Mouse (Mus musculus) macrophage (primary cell): ENCODE data around the gene Add3. TPM values are rescaled to one million over a fixed set of nuclear protein-coding genes. Genes with fewer than 3 reads are reported as not detected.

Experiments
- H3K27ac ChIP-seq: fragments of 350-480 bp; formaldehyde crosslinking; 2 replicates; pipeline ENCODE4 v1.9.0; 2021
- H3K36me3 ChIP-seq: fragments of 350-480 bp; formaldehyde crosslinking; 2 replicates; pipeline ENCODE4 v1.9.0; 2021; ENCODE audit errors: inconsistent target
- H3K4me3 ChIP-seq: fragments of 350-480 bp; formaldehyde crosslinking; 2 replicates; pipeline ENCODE4 v1.9.0; 2021; ENCODE audit errors: inconsistent target
- H3K79me2 ChIP-seq: fragments of 350-480 bp; formaldehyde crosslinking; 2 replicates; pipeline ENCODE4 v1.9.0; 2021; ENCODE audit errors: inconsistent target
- WGBS: methylation state at CpG from one replicate; pipeline ENCODE4 v1.1.7; 2026; ENCODE audit warnings: inconsistent platforms; ENCODE audit not compliant: missing documents; 5-methylcytosine and 5-hydroxymethylcytosine counted together
- polyA plus RNA-seq: library from polyadenylated mRNA; stranded (reverse); fragments of 250-400 nt; gene quantifications from 3 replicates; pipeline ENCODE4 v1.2.4, GENCODE M21; 2018; ENCODE audit warnings: inconsistent platforms
- total RNA-seq, 78 experiments: library from RNA; depleted of rRNA; stranded (reverse); fragments of 250-400 nt; gene quantifications; 1 replicate in 9 of 78; 2 replicates in 24 of 78; 3 replicates in 43 of 78; 4 replicates in 2 of 78; pipeline ENCODE4 v1.2.4; 2018; ENCODE audit warnings: inconsistent platforms in 56 of 78

Add3 gene
- total RNA-seq (2018; cell fraction: chromatin; rRNA removed) = 10 to 100 TPM in 4 of 26 experiments, 1 to 10 TPM in 22; 1.8 to 13.4 (median 6.0) TPM
- 10 to 100 TPM in 5 of 26 experiments, 1 to 10 TPM in 21; 3.8 to 10.9 (median 7.5) TPM for total RNA-seq (2018; cell fraction: cytosol; rRNA removed)
- total RNA-seq (2018; cell fraction: nucleus; rRNA removed) = 10 to 100 TPM in 3 of 26 experiments, 1 to 10 TPM in 23; 2.5 to 27.3 (median 6.4) TPM
- 5.3 to 11.1 TPM (median 7.4 TPM) in 3 replicates for polyA plus RNA-seq

- 10% methylated on average over 23 of the region's 24 CpGs for WGBS
- peaks cover 21% of the 10 kb centered on the region for H3K79me2 ChIP-seq
Measured at GRCm38 (mm10) chr19:53140044-53140803, at the start of gene Add3. Gene Add3, plus strand, starts transcription at chr19:53140443.

GRCm38 (mm10) chr19:53090677-53091076 lies 49.6 kb upstream of the Add3 start:
- no peaks in the 10 kb centered on the region for H3K79me2 ChIP-seq
- H3K36me3 ChIP-seq = no peaks in the 10 kb centered on the region
- H3K4me3 ChIP-seq = no peak overlapping the region
- H3K27ac ChIP-seq = no peak overlapping the region
- 97% methylated on average over 5 of the region's 5 CpGs for WGBS

More at GRCm38 (mm10) chr19:53140044-53140803, at the start of gene Add3:
- H3K36me3 ChIP-seq = no peaks in the 10 kb centered on the region
- H3K4me3 ChIP-seq = peak within 1 kb of the TSS; percentile 61
- H3K27ac ChIP-seq = peak within 1 kb of the TSS; percentile 83

DNA sequence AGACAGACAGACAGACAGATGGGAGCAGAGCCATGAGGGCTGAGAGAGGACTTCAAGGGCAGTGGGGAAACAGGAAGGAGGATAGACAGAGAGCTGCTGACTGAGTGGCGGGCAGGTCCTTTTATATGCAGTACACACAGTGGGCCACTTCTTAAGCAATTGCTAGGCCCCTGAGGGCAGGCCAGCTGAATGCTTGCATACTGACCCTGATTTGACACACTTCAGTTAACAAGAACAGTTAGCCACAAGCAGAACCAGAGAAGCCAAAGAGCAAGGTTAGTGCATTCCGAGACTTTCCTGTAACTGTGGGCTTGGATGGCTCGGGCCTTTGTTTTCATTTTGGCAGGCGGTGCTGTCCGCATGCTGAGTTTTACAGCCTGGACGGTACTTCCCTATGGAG lies 48.0 kb upstream of the Add3 start:
- WGBS = 94% methylated on average over 6 of the region's 6 CpGs
- no peak overlapping the region for H3K27ac ChIP-seq

GRCm38 (mm10) chr19:53093294-53093693 lies 46.9 kb upstream of the Add3 start:
- Histone ChIP-seq H3K4me3 (no peak overlapping the region), H3K79me2 (no peaks in the 10 kb centered on the region), H3K27ac (no peak overlapping the region), H3K36me3 (no peaks in the 10 kb centered on the region)
- WGBS = 60% methylated on average over 3 of the region's 3 CpGs

More for the DNA sequence above, 48.0 kb upstream of the Add3 start:
- H3K79me2 ChIP-seq = no peaks in the 10 kb centered on the region
- no peak overlapping the region for H3K4me3 ChIP-seq
- no peaks in the 10 kb centered on the region for H3K36me3 ChIP-seq

DNA sequence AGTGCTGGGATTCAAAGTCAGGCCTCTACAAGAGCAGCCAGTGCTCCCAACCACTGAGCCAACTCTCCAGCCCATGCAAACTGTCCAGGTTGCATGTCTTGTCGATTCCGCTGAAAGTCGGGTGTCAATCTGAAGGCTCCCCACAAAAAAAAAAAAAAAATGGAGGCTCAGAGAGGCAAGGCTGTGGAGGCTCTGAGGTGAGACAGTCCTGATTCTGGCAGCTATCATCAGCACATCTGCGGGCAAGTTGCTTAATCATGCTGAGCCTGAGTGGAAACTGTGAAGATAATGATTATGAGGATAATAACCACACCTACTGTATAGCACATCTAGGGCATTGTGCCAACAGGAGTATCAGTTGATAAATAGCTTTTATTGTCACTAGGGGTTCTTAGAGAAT lies 45.6 kb upstream of the Add3 start:
- WGBS = 83% methylated on average over 4 of the region's 4 CpGs
- Histone ChIP-seq H3K4me3 (no peak overlapping the region), H3K27ac (no peak overlapping the region), H3K79me2 (no peaks in the 10 kb centered on the region), H3K36me3 (no peaks in the 10 kb centered on the region)

- 93% methylated on average over 12 of the region's 12 CpGs for WGBS
- Histone ChIP-seq H3K79me2 (no peaks in the 10 kb centered on the region), H3K4me3 (no peak overlapping the region), H3K36me3 (no peaks in the 10 kb centered on the region), H3K27ac (no peak overlapping the region)
Measured at GRCm38 (mm10) chr19:53101374-53102300, 38.6 kb upstream of the Add3 start.

GRCm38 (mm10) chr19:53105374-53106090 lies 34.7 kb upstream of the Add3 start:
- Histone ChIP-seq H3K27ac (no peak overlapping the region), H3K36me3 (no peaks in the 10 kb centered on the region), H3K4me3 (no peak overlapping the region), H3K79me2 (no peaks in the 10 kb centered on the region)
- 87% methylated on average over 26 of the region's 26 CpGs for WGBS

- no peak overlapping the region for H3K4me3 ChIP-seq
- H3K79me2 ChIP-seq = no peaks in the 10 kb centered on the region
- H3K27ac ChIP-seq = no peak overlapping the region
- WGBS = 42% methylated on average over 7 of the region's 7 CpGs
- H3K36me3 ChIP-seq = no peaks in the 10 kb centered on the region
Measured at GRCm38 (mm10) chr19:53106952-53107351, 33.3 kb upstream of the Add3 start.

GRCm38 (mm10) chr19:53107361-53108247 lies 32.6 kb upstream of the Add3 start:
- no peak overlapping the region for H3K27ac ChIP-seq
- WGBS = 88% methylated on average over 18 of the region's 18 CpGs

GRCm38 (mm10) chr19:53111996-53112590 lies 28.1 kb upstream of the Add3 start:
- 92% methylated on average over 7 of the region's 7 CpGs for WGBS
- Histone ChIP-seq H3K27ac (no peak overlapping the region), H3K36me3 (no peaks in the 10 kb centered on the region), H3K79me2 (no peaks in the 10 kb centered on the region), H3K4me3 (no peak overlapping the region)

More at GRCm38 (mm10) chr19:53107361-53108247, 32.6 kb upstream of the Add3 start:
- H3K4me3 ChIP-seq = no peak overlapping the region
- H3K36me3 ChIP-seq = no peaks in the 10 kb centered on the region
- H3K79me2 ChIP-seq = no peaks in the 10 kb centered on the region

GRCm38 (mm10) chr19:53119255-53119795 lies 20.9 kb upstream of the Add3 start:
- Histone ChIP-seq H3K36me3 (no peaks in the 10 kb centered on the region), H3K27ac (no peak overlapping the region), H3K4me3 (no peak overlapping the region), H3K79me2 (no peaks in the 10 kb centered on the region)
- 10% methylated on average over 8 of the region's 8 CpGs for whole genome bisulfite sequencing

DNA sequence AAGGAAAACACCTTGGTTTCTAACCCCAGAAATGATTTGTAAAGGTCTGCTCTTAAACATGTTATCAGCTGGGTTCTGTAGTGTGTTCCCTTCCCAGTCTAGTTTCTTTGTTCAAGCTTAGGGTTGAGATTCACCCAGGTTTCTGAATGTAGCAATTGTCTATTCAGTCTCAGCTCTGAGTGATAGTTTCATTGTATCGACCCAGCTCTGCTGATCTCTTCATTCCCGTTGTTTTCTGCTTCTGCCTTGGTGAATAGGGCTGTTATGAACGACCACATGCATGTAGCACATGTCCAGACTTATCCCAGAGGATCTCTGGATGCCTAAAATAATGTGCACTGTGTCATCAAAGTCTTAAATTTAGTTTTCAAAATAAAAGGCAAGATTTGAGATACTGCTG lies 19.8 kb upstream of the Add3 start:
- H3K79me2 ChIP-seq = no peaks in the 10 kb centered on the region
- no peaks in the 10 kb centered on the region for H3K36me3 ChIP-seq
- no peak overlapping the region for H3K4me3 ChIP-seq
- H3K27ac ChIP-seq = no peak overlapping the region
- 82% methylated on average over 3 of the region's 3 CpGs for WGBS
